Mouse (Mus musculus) cerebellum, postnatal 10 days (tissue): ENCODE measurements around the gene Rab5c.
A peak's percentile ranks its signal among the peaks of the same experiment; 100 is the strongest.

Source experiments
- DNase-seq, 2 experiments: peaks; one replicate each; pipeline ENCODE4 v3.0.0; 2021; ENCODE audit warnings: mixed read lengths in 2 of 2

The Rab5c gene

GRCm38 (mm10) chr11:100719893-100720292 lies 18.1 kb downstream of the Rab5c start:
- DNase-seq, result no peak

- no peak for DNase-seq
Observed at GRCm38 (mm10) chr11:100719312-100719711, 18.7 kb downstream of the Rab5c start.

- no peak for DNase-seq
Observed at GRCm38 (mm10) chr11:100718866-100719265, 19.1 kb downstream of the Rab5c start.

- no peak for DNase-seq
Observed at GRCm38 (mm10) chr11:100718462-100718861, 19.6 kb downstream of the Rab5c start.

- DNase-seq, result no peak
Observed at GRCm38 (mm10) chr11:100716649-100717048, 21.4 kb downstream of the Rab5c start.

GRCm38 (mm10) chr11:100714948-100715347 lies 23.1 kb downstream of the Rab5c start:
- no peak for DNase-seq

- DNase-seq, result peak; percentile 94 to 96
Observed at GRCm38 (mm10) chr11:100714534-100714915, 23.5 kb downstream of the Rab5c start.

GRCm38 (mm10) chr11:100713735-100714533 lies 24.1 kb downstream of the Rab5c start, which contains the start of gene Hspb9:
Hspb9 (plus strand) TSS chr11:100713850.
- peak; percentile 43 to 52 for DNase-seq

GRCm38 (mm10) chr11:100713174-100713573 lies 24.8 kb downstream of the Rab5c start:
- no peak for DNase-seq

GRCm38 (mm10) chr11:100711783-100712615 lies 26.0 kb downstream of the Rab5c start, which contains the start of gene Kat2a:
Kat2a (minus strand) TSS chr11:100712465.
- peak; percentile 92 to 94 for DNase-seq

GRCm38 (mm10) chr11:100710977-100711376 lies 27.0 kb downstream of the Rab5c start:
- DNase-seq, result no peak

- no peak for DNase-seq
Observed at GRCm38 (mm10) chr11:100710528-100710927, 27.5 kb downstream of the Rab5c start.

GRCm38 (mm10) chr11:100709201-100709810 lies 28.7 kb downstream of the Rab5c start:
- DNase-seq, result no peak

GRCm38 (mm10) chr11:100705095-100705747 lies 32.8 kb downstream of the Rab5c start:
- no peak for DNase-seq

GRCm38 (mm10) chr11:100703851-100704531 lies 34.0 kb downstream of the Rab5c start, which contains the start of gene Dhx58:
Dhx58 (minus strand) TSS chr11:100704271.
- DNase-seq, result no peak

GRCm38 (mm10) chr11:100703366-100703765 lies 34.6 kb downstream of the Rab5c start:
- DNase-seq, result no peak

GRCm38 (mm10) chr11:100702906-100703305 lies 35.1 kb downstream of the Rab5c start:
- no peak for DNase-seq

GRCm38 (mm10) chr11:100702081-100702851 lies 35.7 kb downstream of the Rab5c start:
- DNase-seq, result peak; percentile 83 to 87

GRCm38 (mm10) chr11:100701301-100701700 lies 36.7 kb downstream of the Rab5c start:
- DNase-seq, result peak in 1 of 2 experiments; percentile 49

GRCm38 (mm10) chr11:100700710-100701109 lies 37.3 kb downstream of the Rab5c start:
- DNase-seq, result no peak

- DNase-seq, result no peak
Observed at GRCm38 (mm10) chr11:100697921-100698320, 40.1 kb downstream of the Rab5c start.
